Mouse (Mus musculus) left cerebral cortex, adult 2 months (tissue): Measurements from ENCODE around the gene Zbp1. TPM values are rescaled to one million over a fixed set of nuclear protein-coding genes. Genes with fewer than 3 reads are reported as not detected.

ENCODE experiments used
- DNase-seq, 2 experiments: peaks; one replicate each; pipeline ENCODE4 v3.0.0; 2021 to 2022; ENCODE audit warnings: low spot score in 2 of 2, mixed read lengths in 1 of 2; ENCODE audit errors: extremely low spot score in 1 of 2
- H3K27ac ChIP-seq: fragments of 200-600 bp; 2 replicates; pipeline ENCODE4 v1.8.1; 2022
- H3K4me3 ChIP-seq: fragments of 200-600 bp; 2 replicates; pipeline ENCODE4 v1.8.1; 2022
- CTCF ChIP-seq: fragments of 200-600 bp; IDR thresholded peaks from 2 replicates; pipeline ENCODE4 v1.8.1; 2022; ENCODE audit warnings: antibody characterized with exemption, mild to moderate bottlenecking, moderate library complexity
- intact Hi-C: fragments of 180-260 bp; cut with DNase I; formaldehyde crosslinking; loops from one replicate; pipeline ENCODE4 v1.15.1; 2025
- total RNA-seq, 2 experiments: library from RNA; stranded (reverse); gene quantifications; 2 replicates each; pipeline ENCODE4 v1.2.3; 2021

The Zbp1 gene
- total RNA-seq, 2 experiments from 2014 or later, result 0.36 TPM; not detected in 1

- no peak overlapping the region for H3K27ac ChIP-seq
- intact Hi-C loops, result no loop called here
- DNase-seq, result no peak
- no peak for TF ChIP-seq CTCF
- H3K4me3 ChIP-seq, result no peak overlapping the region
Measured at GRCm38 (mm10) chr2:173255810-173256551, 37.3 kb upstream of the Zbp1 start.

GRCm38 (mm10) chr2:173253761-173254662, 35.3 kb upstream of the Zbp1 start:
- DNase-seq, result no peak
- no peak for TF ChIP-seq CTCF
- H3K27ac ChIP-seq, result no peak overlapping the region
- H3K4me3 ChIP-seq, result no peak overlapping the region
- intact Hi-C loops, result no loop called here

- H3K4me3 ChIP-seq, result no peak overlapping the region
- no peak for TF ChIP-seq CTCF
- H3K27ac ChIP-seq, result no peak overlapping the region
- intact Hi-C loops, result loop anchor here (2.0 kb wide), 3 partner anchors 23 to 55 kb away; no protein-coding TSS in a partner anchor
- DNase-seq, result peak in 1 of 2 experiments; percentile 40
Measured at GRCm38 (mm10) chr2:173251675-173252074, 33.0 kb upstream of the Zbp1 start.

- TF ChIP-seq CTCF, result no peak
- DNase-seq, result no peak
- no peak overlapping the region for H3K4me3 ChIP-seq
- intact Hi-C loops, result loop anchor here (2.0 kb wide), 3 partner anchors 24 to 56 kb away; no protein-coding TSS in a partner anchor
- H3K27ac ChIP-seq, result peak overlapping the region; percentile 21
Measured at GRCm38 (mm10) chr2:173251133-173251532, 32.4 kb upstream of the Zbp1 start.

- no peak for TF ChIP-seq CTCF
- intact Hi-C loops, result loop anchor here (2.0 kb wide), 3 partner anchors 24 to 56 kb away; no protein-coding TSS in a partner anchor
- peak overlapping the region; percentile 21 for H3K27ac ChIP-seq
- DNase-seq, result no peak
- H3K4me3 ChIP-seq, result no peak overlapping the region
Measured at GRCm38 (mm10) chr2:173250411-173250810, 31.7 kb upstream of the Zbp1 start.

- TF ChIP-seq CTCF, result no peak
- peak in 1 of 2 experiments; percentile 41 for DNase-seq
- Histone ChIP-seq H3K27ac (peak overlapping the region; percentile 55; the same call in 1 of the 2 replicates), H3K4me3 (no peak overlapping the region)
- intact Hi-C loops, result loop anchor here (2.0 kb wide), 3 partner anchors 25 to 57 kb away; no protein-coding TSS in a partner anchor
Measured at GRCm38 (mm10) chr2:173249965-173250364, 31.2 kb upstream of the Zbp1 start.

GRCm38 (mm10) chr2:173249386-173249785, 30.7 kb upstream of the Zbp1 start:
- Histone ChIP-seq H3K27ac (peak overlapping the region; percentile 55), H3K4me3 (no peak overlapping the region)
- TF ChIP-seq CTCF, result no peak
- intact Hi-C loops, result no loop called here
- no peak for DNase-seq

GRCm38 (mm10) chr2:173248822-173249221, 30.1 kb upstream of the Zbp1 start:
- Histone ChIP-seq H3K27ac (peak overlapping the region; percentile 49), H3K4me3 (no peak overlapping the region)
- TF ChIP-seq CTCF, result no peak
- no peak for DNase-seq
- intact Hi-C loops, result no loop called here

GRCm38 (mm10) chr2:173247911-173248310, 29.2 kb upstream of the Zbp1 start:
- intact Hi-C loops, result no loop called here
- no peak for DNase-seq
- TF ChIP-seq CTCF, result no peak
- H3K27ac ChIP-seq, result no peak overlapping the region
- no peak overlapping the region for H3K4me3 ChIP-seq

GRCm38 (mm10) chr2:173247197-173247596, 28.5 kb upstream of the Zbp1 start:
- intact Hi-C loops, result no loop called here
- DNase-seq, result no peak
- TF ChIP-seq CTCF, result no peak
- Histone ChIP-seq H3K4me3 (no peak overlapping the region), H3K27ac (no peak overlapping the region)

- Histone ChIP-seq H3K27ac (no peak overlapping the region), H3K4me3 (no peak overlapping the region)
- intact Hi-C loops, result no loop called here
- no peak for DNase-seq
- no peak; the same call in 1 of the 2 replicates for TF ChIP-seq CTCF
Measured at GRCm38 (mm10) chr2:173246688-173247087, 28.0 kb upstream of the Zbp1 start.

GRCm38 (mm10) chr2:173245258-173245657, 26.5 kb upstream of the Zbp1 start:
- TF ChIP-seq CTCF, result no peak
- intact Hi-C loops, result no loop called here
- DNase-seq, result no peak
- no peak overlapping the region for H3K27ac ChIP-seq
- peak overlapping the region; percentile 31 for H3K4me3 ChIP-seq
